Mouse (Mus musculus): ENCODE data around the gene 1700011L22Rik.

The 1700011L22Rik gene

DNA sequence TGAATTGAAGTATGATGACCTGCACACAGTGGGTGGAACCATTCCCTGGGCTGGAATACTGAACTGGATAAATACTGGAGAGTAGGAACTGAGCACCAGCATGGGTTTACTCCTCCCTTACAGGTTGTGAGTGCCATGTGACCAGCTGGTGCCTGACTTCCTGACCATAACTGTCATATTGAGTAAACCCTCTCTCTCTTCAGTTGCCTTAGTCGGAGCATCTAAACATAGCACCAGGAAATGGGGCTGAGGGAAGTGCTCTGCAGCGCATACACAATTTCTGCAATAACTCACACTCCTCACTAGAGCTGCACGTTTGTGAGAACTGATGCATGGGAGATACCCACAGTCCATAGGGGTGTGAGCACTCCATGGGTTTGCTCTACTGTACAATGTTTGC, 9.1 kb downstream of the 1700011L22Rik start:
- DNase-seq (ENCODE audit: low spot score in 2 of 2): no peak

- no peak for DNase-seq (ENCODE audit: low spot score in 2 of 2)
Measured at GRCm38 (mm10) chr8:79229266-79229888, 19.0 kb downstream of the 1700011L22Rik start.

GRCm38 (mm10) chr8:79227916-79228315, 20.5 kb downstream of the 1700011L22Rik start:
- no peak for DNase-seq (ENCODE audit: low spot score in 2 of 2)

GRCm38 (mm10) chr8:79227194-79227593, 21.2 kb downstream of the 1700011L22Rik start:
- DNase-seq (ENCODE audit: low spot score in 2 of 2): no peak

DNA sequence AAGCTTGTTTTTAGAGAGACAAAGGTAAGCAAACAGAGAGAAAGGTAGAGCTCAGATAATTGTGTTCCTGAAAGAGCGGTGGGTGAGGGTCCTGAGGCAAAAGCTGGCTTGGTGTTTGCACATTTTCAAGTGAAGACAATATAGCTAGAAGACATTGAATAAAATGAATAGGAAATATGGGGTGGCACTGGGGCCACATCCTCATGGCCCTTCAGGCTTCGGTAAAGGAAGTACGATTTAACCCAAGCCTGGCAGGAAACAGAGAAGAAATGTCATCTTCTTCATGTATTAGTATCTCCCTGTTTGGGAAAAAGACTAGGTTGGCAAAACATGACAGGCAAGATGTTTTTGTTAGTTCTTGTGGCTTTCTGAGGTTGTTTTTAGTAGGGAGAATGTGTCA, 22.3 kb downstream of the 1700011L22Rik start:
- no peak for DNase-seq (ENCODE audit: low spot score in 2 of 2)

DNA sequence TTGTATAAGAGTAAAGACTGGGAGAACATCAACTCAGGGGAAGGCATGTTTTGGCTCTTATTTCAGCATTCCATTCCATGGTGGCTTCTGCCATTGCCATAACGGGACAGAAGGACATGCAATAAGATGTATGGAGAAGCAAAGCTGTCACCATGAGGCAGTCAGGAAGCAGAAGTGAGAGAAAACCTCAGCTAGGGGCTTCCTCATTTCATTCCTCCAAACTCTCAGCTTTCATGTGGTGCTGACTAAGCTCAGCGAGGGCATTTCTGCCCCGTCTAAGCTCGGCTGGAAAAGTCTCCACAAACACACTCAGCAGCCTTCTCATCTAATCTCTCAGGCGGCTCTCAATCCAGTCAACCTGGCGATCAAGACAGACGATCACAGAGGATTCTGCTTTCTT, 22.8 kb downstream of the 1700011L22Rik start:
- peak; percentile 31 to 35 for DNase-seq (ENCODE audit: low spot score in 2 of 2)

DNA sequence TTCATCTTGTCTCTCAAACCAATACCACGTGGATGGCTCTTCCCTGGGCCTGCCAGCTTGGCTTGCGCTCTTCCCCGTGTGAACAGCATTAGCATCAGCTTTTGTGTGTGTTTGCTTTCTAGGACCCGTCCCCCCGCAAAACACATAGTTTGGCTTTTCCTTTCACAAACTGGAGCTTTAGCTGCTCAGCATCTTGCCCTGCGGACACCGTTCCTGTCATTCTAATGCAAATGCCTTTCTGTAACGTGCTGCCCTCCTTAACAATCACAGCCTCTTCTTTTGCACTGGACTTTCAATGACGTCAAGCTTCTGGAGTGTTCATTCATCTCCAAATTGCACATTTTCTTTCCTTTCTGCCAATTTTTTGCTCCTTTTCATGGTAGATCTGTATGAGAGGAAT, 24.0 kb downstream of the 1700011L22Rik start:
- DNase-seq (ENCODE audit: low spot score in 2 of 2): no peak

DNA sequence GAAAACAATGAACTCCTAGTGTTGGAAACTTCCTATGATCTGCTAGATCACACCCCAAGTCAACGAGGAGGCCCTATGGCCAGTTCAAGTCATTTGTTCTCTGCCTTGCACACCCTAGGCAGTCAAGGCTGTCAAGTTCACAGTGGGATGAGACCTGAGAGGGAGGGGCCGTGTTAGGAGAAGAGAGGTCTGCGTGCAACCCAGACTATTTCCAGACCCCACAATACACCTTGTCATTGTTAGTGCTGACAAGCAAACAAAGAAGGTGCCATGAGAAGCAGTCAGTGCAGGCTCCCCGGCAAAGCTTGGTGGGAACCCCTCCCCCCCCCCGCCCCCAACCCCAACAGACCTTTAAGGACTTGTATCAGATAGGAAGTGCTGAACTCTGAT, 25.6 kb downstream of the 1700011L22Rik start:
- DNase-seq (ENCODE audit: low spot score in 2 of 2): no peak

GRCm38 (mm10) chr8:79222106-79222751, 26.1 kb downstream of the 1700011L22Rik start:
- no peak for DNase-seq (ENCODE audit: low spot score in 2 of 2)

GRCm38 (mm10) chr8:79211630-79212029, 36.7 kb downstream of the 1700011L22Rik start:
- no peak for DNase-seq (ENCODE audit: low spot score in 2 of 2)

- DNase-seq (ENCODE audit: low spot score in 2 of 2): peak; percentile 27
Measured at GRCm38 (mm10) chr8:79209641-79210358, 38.6 kb downstream of the 1700011L22Rik start.

DNA sequence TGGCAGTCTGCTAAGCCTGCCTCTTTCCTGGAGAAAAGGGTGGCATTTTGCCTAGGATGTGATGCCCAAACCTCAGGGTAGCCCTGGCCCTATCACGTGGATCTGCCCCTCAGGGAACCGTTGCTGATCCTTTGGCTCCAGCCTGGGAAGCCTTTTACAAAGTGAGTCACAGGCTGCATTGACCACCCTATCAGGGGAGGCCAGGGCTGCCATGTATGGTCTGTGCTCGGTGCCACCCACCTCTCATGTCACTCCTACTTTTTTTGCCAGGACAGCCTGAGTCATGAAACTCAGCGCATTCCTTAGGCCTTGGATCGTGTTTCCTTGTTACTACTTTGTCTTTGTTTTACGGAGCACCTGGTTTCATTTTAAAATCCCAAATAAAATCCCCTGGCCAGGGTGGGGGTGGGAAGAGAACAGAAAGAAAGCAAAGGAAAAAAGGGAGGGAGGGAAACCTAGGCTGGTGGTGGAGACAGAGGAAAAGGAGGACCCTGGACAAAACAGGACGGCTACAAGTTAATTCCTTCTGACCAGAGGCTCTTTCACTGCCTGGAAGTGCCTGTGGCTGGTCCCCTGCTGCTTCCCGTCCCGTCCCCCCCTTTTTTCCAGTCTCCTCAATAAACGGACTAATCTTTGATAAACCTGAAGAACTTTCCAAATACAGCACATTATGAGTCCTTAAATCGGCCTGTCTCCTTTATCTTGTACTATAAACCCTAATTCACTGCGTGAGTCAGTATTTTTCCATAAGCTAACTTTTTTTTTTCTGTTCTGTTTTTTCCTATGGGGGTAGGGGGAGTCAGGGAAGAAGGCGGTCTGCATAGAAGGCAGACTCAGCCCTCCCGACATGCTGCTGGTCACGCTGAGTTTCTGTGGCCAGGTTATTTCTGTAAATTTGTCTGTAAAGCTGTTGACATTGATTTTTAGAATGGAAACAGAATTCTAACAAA, 39.4 kb downstream of the 1700011L22Rik start:
- peak; percentile 46 to 57 for DNase-seq (ENCODE audit: low spot score in 2 of 2)

DNA sequence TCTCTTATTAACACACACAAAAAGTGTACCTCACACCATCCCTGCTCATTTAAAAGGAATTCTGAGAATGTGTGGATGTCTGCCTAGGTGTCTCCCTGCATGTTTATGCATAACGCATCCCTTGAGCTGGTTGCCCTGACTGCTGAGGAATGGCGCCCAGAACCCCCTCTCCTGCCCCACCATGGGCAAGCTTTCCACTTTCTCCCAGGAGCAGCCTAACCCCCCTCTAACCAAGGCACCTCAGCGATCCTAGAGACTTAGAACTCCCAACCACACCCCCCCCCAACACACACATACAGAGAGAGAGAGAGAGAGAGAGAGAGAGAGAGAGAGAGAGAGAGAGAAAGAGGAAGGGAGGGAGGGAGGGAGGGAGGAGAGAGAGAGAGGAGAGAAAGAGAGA, 40.2 kb downstream of the 1700011L22Rik start:
- no peak for DNase-seq (ENCODE audit: low spot score in 2 of 2)

DNA sequence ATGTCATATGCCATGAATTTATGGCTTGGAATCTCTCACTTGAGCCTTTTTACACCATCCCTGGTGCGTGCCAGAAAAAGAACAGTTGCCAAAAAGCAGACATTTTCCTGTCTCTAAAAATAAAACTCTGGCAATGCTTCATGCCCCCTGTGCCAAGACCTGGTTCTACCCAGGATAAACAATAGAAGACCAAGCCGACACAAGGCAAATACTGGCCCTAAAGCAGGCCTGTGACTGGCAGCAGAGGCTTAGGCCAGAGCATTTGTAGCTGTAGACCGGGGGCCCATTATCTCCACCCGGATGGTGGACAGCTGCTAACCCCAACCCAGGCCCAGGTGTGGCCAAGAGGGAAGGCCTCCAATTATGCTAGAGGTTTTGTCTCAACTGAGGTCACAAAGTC, 41.5 kb downstream of the 1700011L22Rik start:
- DNase-seq (ENCODE audit: low spot score in 2 of 2): peak; percentile 50 to 61

GRCm38 (mm10) chr8:79201446-79202147, 46.8 kb downstream of the 1700011L22Rik start:
- no peak for DNase-seq (ENCODE audit: low spot score in 2 of 2)

DNA sequence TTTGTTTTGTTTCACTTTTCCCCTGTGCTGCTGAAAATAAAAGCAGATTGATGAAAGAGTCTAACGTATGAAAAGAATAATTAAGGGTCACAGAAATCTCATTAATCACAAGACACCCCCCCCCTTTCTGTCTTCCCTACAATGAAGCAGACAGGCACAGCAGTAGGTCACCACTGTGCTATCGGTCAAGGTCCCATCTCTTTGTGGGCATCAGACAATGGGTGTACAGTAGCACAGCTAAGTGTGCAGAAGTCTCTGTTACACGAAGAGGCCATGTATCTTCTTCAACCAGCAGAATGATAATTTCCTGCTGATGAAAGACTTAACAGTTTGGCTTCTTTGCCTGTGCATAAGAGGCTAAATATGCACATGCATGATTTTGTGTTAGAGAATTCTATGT, 49.7 kb downstream of the 1700011L22Rik start:
- no peak for DNase-seq (ENCODE audit: low spot score in 2 of 2)

DNA sequence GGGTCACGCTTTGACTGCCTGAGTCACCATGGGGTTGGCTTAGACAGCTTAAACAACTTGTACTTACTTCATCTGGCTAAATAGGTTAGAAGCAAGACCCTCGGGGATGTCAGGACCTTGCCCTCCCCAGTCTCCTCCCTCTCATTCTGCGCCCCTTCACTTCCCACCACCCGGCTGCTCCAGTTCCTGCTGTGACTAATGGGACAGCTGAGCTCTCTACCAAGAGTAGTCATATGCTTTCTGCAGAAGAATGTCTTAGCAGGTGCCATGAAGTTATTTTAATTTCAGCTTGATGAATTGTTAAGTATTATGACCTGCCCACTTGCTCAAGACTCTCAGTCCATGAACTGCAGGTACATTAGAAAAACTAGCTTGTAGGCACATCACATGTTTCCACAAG, 51.9 kb downstream of the 1700011L22Rik start:
- no peak for DNase-seq (ENCODE audit: low spot score in 2 of 2)

GRCm38 (mm10) chr8:79190071-79190470, 58.3 kb downstream of the 1700011L22Rik start:
- DNase-seq (ENCODE audit: low spot score in 2 of 2): no peak

GRCm38 (mm10) chr8:79185488-79185887, 62.9 kb downstream of the 1700011L22Rik start:
- no peak for DNase-seq (ENCODE audit: low spot score in 2 of 2)

DNA sequence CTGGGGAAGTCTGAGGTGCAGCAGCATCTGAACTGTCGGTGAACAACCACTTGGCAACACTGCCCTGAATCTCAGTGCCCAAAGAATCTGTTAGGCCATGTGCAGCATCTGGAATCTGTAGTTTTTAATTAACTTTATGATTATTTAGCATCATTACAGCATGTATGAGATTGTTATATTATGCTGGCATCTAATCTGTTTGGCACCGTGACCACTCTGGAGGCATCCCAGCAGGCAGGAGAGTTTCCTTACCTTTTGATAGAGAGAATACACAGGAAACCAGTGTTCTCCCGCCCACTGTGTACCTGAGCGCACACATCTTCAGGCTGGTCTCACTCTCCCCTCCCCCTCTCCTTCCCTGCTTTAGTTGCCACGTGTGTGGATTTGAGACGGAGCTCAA, 68.7 kb downstream of the 1700011L22Rik start:
- DNase-seq (ENCODE audit: low spot score in 2 of 2): no peak

GRCm38 (mm10) chr8:79175991-79176390, 72.4 kb downstream of the 1700011L22Rik start:
- no peak for DNase-seq (ENCODE audit: low spot score in 2 of 2)
